Mouse (Mus musculus): ENCODE results near the gene Klk12. TPM values are rescaled to one million over a fixed set of nuclear protein-coding genes. Genes with fewer than 3 reads are reported as not detected.

The Klk12 gene
- polyA plus RNA-seq (2016; fragmentation: Nextera tagmentation; extraction: Ambion mirVana) = not detected in 2 replicates

DNA sequence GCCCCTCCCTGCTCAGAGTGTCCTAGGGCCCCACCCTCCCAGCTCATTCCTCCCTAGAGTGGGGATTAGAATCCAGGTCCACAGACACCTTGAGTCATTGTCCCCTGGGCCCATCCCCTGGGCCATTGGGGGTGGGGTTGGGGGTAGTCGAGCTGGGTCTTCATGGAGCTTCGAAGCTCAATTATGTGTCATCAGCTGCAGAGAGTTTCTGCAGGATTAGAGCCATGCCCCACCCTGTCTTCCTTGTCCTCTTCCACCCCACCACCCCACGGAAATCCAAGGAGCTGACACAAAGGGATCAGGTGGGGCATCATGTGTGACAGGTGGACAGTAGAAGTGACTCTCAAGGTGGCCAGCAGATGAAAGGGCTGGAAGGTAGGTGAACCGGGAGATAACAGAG, at the start of gene Klk12:
Gene Klk12, plus strand, starts transcription at position 301 of the 400 bp plus-strand sequence.
- 84% methylated on average over 4 of the region's 4 CpGs for WGBS
- Histone ChIP-seq H3K4me3 (replicated peaks) (no peak within 1 kb of the TSS), H3K4me1 (no peaks in the 10 kb centered on the region), H3K36me3 (replicated peaks) (no peaks in the 10 kb centered on the region), H3K4me2 (no peak within 1 kb of the TSS), H3K9ac (no peak within 1 kb of the TSS), H3K27ac (no peak within 1 kb of the TSS), H3K27me3 (no peaks in the 10 kb centered on the region), H3K9me3 (no peaks in the 10 kb centered on the region)
- no peak for ATAC-seq (ENCODE audit: low FRiP score)

DNA sequence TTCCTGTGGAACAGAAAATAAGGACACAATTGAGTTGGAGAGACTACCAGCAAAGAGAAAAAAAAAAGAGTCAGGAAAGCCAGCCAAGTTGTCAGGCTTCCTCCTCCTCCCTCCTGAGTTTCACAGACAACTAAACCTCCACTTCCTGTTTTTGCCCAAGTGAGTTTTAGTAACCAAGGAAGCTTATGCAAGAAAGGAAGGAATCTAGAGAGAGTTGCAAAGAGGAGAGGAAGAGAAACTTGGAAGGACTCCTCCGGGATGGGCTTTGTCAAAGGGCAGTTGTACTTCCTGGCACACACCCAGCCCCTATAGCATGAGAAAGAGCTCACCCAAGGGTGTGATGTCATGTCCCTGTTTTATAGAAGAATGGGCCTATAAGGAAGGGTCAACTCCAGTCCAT, 20.9 kb upstream of the Klk12 start:
- Histone ChIP-seq H3K4me3 (replicated peaks) (no peak overlapping the region), H3K9me3 (no peaks in the 10 kb centered on the region), H3K27me3 (no peaks in the 10 kb centered on the region), H3K4me1 (no peaks in the 10 kb centered on the region), H3K36me3 (replicated peaks) (no peaks in the 10 kb centered on the region), H3K9ac (no peak overlapping the region), H3K4me2 (no peak overlapping the region), H3K27ac (no peak overlapping the region)
- 90% methylated on average over 1 of the region's 1 CpGs for WGBS
- ATAC-seq (ENCODE audit: low FRiP score) = no peak

DNA sequence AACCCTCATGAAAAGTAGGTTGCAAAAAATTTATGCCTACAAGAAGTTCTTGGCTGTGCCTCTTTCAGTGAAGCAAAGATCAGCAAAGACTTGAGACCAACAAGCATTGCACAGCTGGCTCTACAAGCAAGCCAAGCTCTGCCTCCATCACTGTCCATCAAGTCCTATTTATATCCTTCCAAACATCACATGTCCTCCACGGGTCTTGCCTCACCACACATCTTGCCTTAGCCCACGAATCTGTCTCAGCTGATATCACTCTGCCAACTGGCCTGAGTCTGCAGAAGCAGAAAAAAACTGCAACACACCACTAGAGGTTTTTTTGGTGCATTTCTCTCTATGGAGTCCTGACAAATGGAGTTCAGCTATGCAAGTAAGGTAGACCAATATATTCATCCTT, 15.9 kb upstream of the Klk12 start:
- Histone ChIP-seq H3K4me3 (replicated peaks) (no peak overlapping the region), H3K27me3 (no peaks in the 10 kb centered on the region), H3K27ac (no peak overlapping the region), H3K9me3 (no peaks in the 10 kb centered on the region), H3K4me1 (no peaks in the 10 kb centered on the region), H3K9ac (no peak overlapping the region), H3K36me3 (replicated peaks) (no peaks in the 10 kb centered on the region), H3K4me2 (no peak overlapping the region)
- WGBS = 73% methylated on average over 2 of the region's 2 CpGs
- ATAC-seq (ENCODE audit: low FRiP score) = no peak

DNA sequence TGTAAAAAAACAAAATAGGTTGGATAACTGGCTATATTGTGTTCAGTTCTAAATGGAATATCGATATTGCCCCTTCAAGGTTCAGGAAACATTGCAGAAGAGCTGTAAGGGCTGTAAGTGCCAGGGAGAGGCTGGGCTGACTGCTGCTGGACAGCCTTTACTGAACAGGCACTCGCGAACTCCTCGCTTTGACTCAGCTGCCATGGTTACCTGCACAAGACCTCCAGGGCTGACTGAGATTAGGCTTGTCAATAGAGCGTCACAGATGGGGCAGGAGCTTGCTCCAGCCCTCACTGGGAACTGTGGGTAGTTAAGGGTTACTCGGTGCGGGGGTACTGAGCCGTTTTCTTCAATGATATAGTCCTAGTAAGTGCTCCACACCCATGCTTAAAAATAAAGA, 2.2 kb upstream of the Klk12 start:
- ATAC-seq (ENCODE audit: low FRiP score) = no peak
- WGBS = 38% methylated on average over 8 of the region's 8 CpGs

DNA sequence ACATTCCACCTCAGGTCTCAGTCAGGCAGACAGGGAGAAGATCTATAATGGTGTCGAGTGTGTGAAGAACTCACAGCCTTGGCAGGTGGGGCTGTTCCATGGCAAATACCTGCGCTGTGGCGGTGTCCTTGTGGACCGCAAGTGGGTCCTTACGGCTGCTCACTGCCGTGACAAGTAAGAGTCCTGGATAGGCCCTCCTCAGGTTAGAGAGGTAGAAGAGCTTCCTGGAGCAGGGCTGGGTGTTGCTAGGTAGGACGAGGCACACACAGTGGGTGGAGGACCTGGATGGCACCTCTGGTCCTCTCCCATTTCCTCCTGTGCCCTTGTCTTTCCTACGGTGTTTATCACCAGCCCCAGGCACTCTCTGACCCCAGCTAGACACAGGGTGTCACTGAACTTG, 939 bp downstream of the Klk12 start:
- no peaks in the 10 kb centered on the region for H3K36me3 ChIP-seq (replicated peaks)
- no peak overlapping the region for H3K4me2 ChIP-seq
- H3K4me3 ChIP-seq (replicated peaks) = no peak overlapping the region
- H3K9ac ChIP-seq = no peak overlapping the region
- 0 out of 2 replicates have a peak, but pooled peaks cover under 1% of the 10 kb centered on the region for H3K4me1 ChIP-seq
- H3K9me3 ChIP-seq = no peaks in the 10 kb centered on the region
- no peak for ATAC-seq (ENCODE audit: low FRiP score)
- H3K27ac ChIP-seq = no peak overlapping the region
- no peaks in the 10 kb centered on the region for H3K27me3 ChIP-seq
- WGBS = 92% methylated on average over 8 of the region's 8 CpGs

More for the DNA sequence above, 2.2 kb upstream of the Klk12 start:
- no peaks in the 10 kb centered on the region for H3K27me3 ChIP-seq
- H3K36me3 ChIP-seq (replicated peaks) = no peaks in the 10 kb centered on the region
- H3K4me2 ChIP-seq = no peak overlapping the region
- no peak overlapping the region for H3K9ac ChIP-seq
- H3K9me3 ChIP-seq = no peaks in the 10 kb centered on the region
- no peak overlapping the region for H3K27ac ChIP-seq
- no peaks in the 10 kb centered on the region for H3K4me1 ChIP-seq
- H3K4me3 ChIP-seq (replicated peaks) = no peak overlapping the region

DNA sequence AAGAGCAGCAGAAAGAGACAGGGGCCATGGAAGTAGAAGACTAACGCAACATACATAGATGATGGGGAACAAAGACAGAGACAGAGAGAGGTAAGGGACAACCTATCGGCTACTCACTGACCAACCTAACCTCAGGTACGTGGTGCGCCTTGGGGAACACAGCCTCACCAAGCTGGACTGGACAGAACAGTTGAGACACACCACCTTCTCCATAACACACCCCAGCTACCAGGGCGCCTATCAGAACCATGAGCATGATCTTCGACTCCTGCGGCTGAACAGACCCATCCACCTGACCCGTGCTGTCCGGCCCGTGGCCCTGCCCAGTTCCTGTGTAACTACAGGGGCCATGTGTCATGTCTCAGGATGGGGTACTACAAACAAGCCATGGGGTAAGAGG, 2.0 kb downstream of the Klk12 start:
- Histone ChIP-seq H3K36me3 (replicated peaks) (no peaks in the 10 kb centered on the region), H3K27ac (no peak overlapping the region), H3K27me3 (no peaks in the 10 kb centered on the region), H3K4me2 (no peak overlapping the region), H3K4me1 (peaks cover 8% of the 10 kb centered on the region; the same call in 1 of the 2 replicates), H3K9me3 (no peaks in the 10 kb centered on the region), H3K4me3 (replicated peaks) (no peak overlapping the region), H3K9ac (no peak overlapping the region)
- 93% methylated on average over 10 of the region's 10 CpGs for WGBS
- no peak for ATAC-seq (ENCODE audit: low FRiP score)

DNA sequence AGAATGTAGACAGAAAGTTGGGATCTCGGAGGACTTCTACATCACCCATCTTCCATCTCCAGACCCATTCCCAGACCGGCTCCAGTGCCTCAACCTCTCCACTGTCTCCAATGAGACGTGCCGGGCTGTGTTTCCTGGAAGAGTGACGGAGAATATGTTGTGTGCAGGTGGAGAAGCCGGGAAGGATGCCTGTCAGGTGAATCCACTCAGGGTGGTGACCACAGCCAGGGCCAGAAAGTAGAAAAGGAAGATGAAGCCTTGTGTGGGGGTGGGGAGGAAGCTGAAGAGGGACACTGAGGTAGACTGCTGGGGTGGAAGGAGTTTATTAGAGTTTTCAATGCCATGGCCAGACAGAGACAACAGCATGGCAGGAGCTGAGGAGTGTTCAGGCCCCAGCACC, 3.2 kb downstream of the Klk12 start:
- H3K36me3 ChIP-seq (replicated peaks) = no peaks in the 10 kb centered on the region
- WGBS = 91% methylated on average over 6 of the region's 6 CpGs

DNA sequence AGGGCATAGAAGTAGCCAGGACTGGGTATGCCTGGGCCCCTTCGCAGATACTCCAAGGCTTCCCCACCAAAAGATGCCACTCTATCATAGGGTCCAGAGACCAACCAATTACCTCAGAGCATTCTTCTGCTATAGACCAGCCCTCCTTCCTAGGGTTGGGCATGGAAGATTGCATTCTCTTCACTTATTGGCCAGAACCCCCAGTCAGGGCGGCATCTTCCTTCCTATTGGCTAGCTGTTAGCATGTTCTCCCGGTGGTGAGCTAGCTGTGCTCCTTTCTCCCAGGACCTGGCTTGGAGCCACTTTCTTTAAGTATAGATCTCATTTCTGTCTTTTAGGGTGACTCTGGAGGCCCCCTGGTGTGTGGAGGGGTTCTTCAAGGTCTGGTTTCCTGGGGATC, 4.2 kb downstream of the Klk12 start:
- 77% methylated on average over 3 of the region's 3 CpGs for WGBS
- Histone ChIP-seq H3K9ac (no peak overlapping the region), H3K36me3 (replicated peaks) (no peaks in the 10 kb centered on the region)

More for the DNA sequence above, 3.2 kb downstream of the Klk12 start:
- Histone ChIP-seq H3K27ac (no peak overlapping the region), H3K4me2 (no peak overlapping the region), H3K27me3 (no peaks in the 10 kb centered on the region), H3K9me3 (no peaks in the 10 kb centered on the region), H3K9ac (no peak overlapping the region), H3K4me3 (replicated peaks) (no peak overlapping the region), H3K4me1 (peaks cover 8% of the 10 kb centered on the region; the same call in 1 of the 2 replicates)
- no peak for ATAC-seq (ENCODE audit: low FRiP score)

DNA sequence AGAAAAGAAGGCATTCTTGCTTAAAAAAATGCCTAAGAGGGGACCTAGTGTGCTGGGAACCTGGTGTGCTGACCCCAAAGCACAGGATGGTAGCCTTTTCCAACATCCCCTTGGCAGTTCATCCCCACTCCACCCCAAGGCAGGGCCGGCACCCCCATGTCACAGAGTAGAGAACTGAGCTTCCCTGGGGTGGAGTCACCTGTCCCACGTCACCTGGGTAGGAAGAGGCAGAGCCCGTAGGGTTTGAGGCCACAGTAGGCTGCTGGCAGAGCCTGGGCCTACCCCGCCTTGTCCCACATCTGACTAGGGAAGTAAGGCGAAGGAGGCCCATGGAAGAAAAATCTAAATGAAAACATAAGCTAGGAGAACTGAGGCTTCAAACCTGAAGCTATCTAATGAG, 5.7 kb downstream of the Klk12 start, which contains the start of gene Klk11:
Gene Klk11, plus strand, starts transcription at position 241 of the 400 bp plus-strand sequence.
- no peak within 1 kb of the TSS for H3K9ac ChIP-seq
- no peaks in the 10 kb centered on the region for H3K36me3 ChIP-seq (replicated peaks)
- ATAC-seq (ENCODE audit: low FRiP score) = no peak
- peaks cover 8% of the 10 kb centered on the region; the same call in 1 of the 2 replicates for H3K4me1 ChIP-seq
- H3K27ac ChIP-seq = no peak within 1 kb of the TSS
- WGBS = 93% methylated on average over 5 of the region's 5 CpGs
- H3K27me3 ChIP-seq = no peaks in the 10 kb centered on the region
- no peak within 1 kb of the TSS for H3K4me3 ChIP-seq (replicated peaks)
- H3K4me2 ChIP-seq = no peak within 1 kb of the TSS
- no peaks in the 10 kb centered on the region for H3K9me3 ChIP-seq

More for the DNA sequence above, 4.2 kb downstream of the Klk12 start:
- no peak overlapping the region for H3K27ac ChIP-seq
- H3K4me3 ChIP-seq (replicated peaks) = no peak overlapping the region
- ATAC-seq (ENCODE audit: low FRiP score) = no peak
- H3K4me2 ChIP-seq = no peak overlapping the region
- H3K27me3 ChIP-seq = no peaks in the 10 kb centered on the region
- no peaks in the 10 kb centered on the region for H3K9me3 ChIP-seq
- peaks cover 8% of the 10 kb centered on the region; the same call in 1 of the 2 replicates for H3K4me1 ChIP-seq

DNA sequence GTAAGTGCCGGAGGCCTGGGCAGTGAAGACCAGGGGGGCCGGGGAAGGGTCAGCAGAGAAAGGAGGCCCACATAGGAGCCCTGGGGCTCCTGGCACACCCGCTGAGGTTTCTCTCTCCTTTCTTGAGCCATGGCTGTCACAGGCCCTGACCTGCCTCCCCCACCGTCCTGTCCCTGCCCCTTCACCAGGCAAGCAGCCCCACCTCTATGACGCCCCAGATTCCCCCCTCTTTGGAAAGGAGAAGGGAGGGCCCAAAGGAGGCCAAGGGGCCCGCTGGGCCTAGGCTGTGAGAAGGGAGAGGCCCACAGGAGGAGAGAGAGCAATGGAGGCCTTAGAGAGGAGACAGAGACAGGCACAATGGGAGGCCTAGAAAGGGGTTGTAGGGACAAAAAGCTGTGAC, 6.1 kb downstream of the Klk12 start:
- Histone ChIP-seq H3K36me3 (replicated peaks) (no peaks in the 10 kb centered on the region), H3K27ac (no peak overlapping the region), H3K4me1 (peaks cover 8% of the 10 kb centered on the region; the same call in 1 of the 2 replicates), H3K9ac (no peak overlapping the region), H3K9me3 (no peaks in the 10 kb centered on the region), H3K27me3 (no peaks in the 10 kb centered on the region), H3K4me2 (no peak overlapping the region), H3K4me3 (replicated peaks) (no peak overlapping the region)
- no peak for ATAC-seq (ENCODE audit: low FRiP score)
- 46% methylated on average over 6 of the region's 6 CpGs for WGBS

DNA sequence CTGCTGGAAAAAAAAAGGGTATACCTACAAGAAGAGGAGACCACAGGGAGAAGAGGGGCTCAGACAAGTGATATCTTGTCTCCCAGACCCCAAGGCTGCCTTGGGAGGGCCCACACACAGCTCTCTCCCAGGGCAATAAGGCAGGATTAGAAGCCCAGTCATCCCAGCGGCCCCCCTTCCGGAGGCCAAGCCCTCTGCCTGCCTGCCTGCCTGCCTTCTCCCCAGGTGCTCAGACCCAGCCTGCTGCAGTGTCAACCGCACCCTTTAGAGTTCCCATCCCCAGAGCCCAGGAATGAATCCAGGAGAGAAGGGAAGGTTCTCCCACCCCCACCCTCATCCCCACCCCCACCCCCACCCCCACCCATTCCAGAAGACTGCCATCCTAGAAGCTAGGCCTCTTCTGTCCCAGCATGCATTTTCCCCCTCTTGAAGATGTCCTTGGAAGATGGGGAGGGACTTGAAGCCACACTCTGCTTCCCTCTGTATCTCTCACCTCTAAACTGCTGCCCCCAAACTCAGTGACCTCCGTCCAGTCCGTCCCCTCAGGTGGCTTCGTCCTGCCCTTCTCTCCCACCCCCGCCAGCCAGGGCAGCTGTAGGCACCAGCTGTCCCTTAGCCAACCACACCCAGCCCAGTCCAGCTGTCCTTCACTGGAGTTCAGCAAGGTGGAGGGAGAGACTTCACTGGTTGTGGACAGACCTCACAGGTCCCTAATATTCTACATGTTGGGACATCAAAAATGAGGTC, 6.8 kb downstream of the Klk12 start:
- H3K4me2 ChIP-seq = no peak overlapping the region
- no peak overlapping the region for H3K4me3 ChIP-seq (replicated peaks)
- H3K27me3 ChIP-seq = no peaks in the 10 kb centered on the region
- no peak for ATAC-seq (ENCODE audit: low FRiP score)
- WGBS = 45% methylated on average over 7 of the region's 7 CpGs
- no peak overlapping the region for H3K27ac ChIP-seq
- H3K4me1 ChIP-seq = peaks cover 8% of the 10 kb centered on the region; the same call in 1 of the 2 replicates
- H3K36me3 ChIP-seq (replicated peaks) = no peaks in the 10 kb centered on the region
- H3K9ac ChIP-seq = no peak overlapping the region
- no peaks in the 10 kb centered on the region for H3K9me3 ChIP-seq

DNA sequence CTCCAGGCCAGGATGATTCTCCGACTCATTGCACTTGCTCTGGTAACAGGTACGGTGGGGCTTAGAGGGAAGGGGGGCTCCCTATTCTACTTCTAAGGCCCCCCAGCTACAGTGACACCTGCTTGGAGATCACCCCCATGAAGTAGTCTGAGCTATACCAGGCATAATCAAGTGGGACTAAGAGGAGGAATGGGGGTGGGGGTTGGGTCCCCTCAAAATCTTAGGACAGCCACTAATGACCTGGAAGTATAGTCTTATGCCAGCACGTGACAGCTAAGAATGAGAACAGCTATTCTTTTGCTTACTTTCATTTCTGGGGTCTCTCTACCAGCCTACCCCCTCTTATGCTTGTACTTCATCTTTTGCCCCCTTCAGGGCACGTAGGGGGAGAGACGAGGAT, 7.8 kb downstream of the Klk12 start:
- no peaks in the 10 kb centered on the region for H3K9me3 ChIP-seq
- H3K36me3 ChIP-seq (replicated peaks) = no peaks in the 10 kb centered on the region
- 85% methylated on average over 5 of the region's 5 CpGs for WGBS
- H3K27me3 ChIP-seq = no peaks in the 10 kb centered on the region
- no peak overlapping the region for H3K4me3 ChIP-seq (replicated peaks)
- H3K27ac ChIP-seq = no peak overlapping the region
- H3K4me2 ChIP-seq = no peak overlapping the region
- ATAC-seq (ENCODE audit: low FRiP score) = no peak
- no peak overlapping the region for H3K9ac ChIP-seq
- H3K4me1 ChIP-seq = peaks cover 8% of the 10 kb centered on the region; the same call in 1 of the 2 replicates

DNA sequence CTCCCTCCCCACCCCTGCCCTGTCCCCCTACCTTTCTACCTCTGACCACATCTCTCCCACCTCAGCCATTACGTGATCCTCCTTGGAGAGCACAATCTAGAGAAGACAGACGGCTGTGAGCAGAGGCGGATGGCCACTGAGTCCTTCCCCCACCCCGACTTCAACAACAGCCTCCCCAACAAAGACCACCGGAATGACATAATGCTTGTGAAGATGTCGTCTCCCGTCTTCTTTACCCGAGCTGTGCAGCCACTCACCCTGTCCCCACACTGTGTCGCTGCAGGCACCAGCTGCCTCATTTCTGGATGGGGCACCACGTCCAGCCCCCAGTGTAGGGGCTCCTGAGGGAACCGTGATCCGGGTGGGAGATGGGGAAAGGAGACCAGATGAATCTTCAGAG, 8.7 kb downstream of the Klk12 start:
- no peak overlapping the region for H3K4me3 ChIP-seq (replicated peaks)
- H3K9ac ChIP-seq = no peak overlapping the region
- no peaks in the 10 kb centered on the region for H3K9me3 ChIP-seq
- no peak overlapping the region for H3K4me2 ChIP-seq
- no peak for ATAC-seq (ENCODE audit: low FRiP score)
- peaks cover 10% of the 10 kb centered on the region; the same call in 1 of the 2 replicates for H3K4me1 ChIP-seq
- H3K36me3 ChIP-seq (replicated peaks) = no peaks in the 10 kb centered on the region
- no peaks in the 10 kb centered on the region for H3K27me3 ChIP-seq
- no peak overlapping the region for H3K27ac ChIP-seq
- WGBS = 80% methylated on average over 12 of the region's 12 CpGs

Measured in forebrain, embryonic 12.5 days (tissue).